Mouse (Mus musculus) ovary, adult 2 months (tissue): ENCODE measurements around the gene Gtse1. TPM values are rescaled to one million over a fixed set of nuclear protein-coding genes. Genes with fewer than 3 reads are reported as not detected.

ENCODE experiments used
- polyA plus RNA-seq: library from polyadenylated mRNA; depleted of rRNA; stranded (reverse); fragments of >200 nt; gene quantifications from 2 replicates; pipeline ENCODE4 v1.2.3, GENCODE M21; 2012; rRNA removed

Gene Gtse1
- polyA plus RNA-seq = 10.4 and 12.8 TPM in 2 replicates

DNA sequence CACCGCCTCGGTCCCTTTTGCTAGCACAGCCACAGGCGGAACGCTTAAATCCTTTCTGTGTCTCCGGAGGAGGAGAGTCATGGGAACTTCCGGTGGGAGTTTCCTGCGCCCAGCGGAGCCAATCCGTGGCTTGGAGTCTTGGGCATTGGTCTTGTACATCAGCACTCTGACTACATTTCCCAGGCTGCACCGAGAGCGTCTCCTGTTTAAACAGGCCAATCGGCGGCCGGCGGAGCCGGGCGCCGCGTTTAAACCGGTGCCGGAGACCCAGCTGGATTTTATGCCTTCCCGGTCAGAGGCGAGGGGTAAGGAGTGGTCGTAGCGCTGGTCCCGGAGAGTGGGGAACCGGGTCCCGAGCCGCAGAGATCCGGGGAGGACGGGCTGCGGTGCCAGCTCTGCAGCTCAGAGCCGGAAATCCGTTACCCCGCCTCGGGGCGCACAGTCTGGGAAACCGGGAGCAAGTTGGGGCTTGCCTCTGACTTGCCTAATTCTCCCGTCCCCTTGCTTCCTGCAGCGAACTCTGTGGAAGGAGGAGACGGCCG lies at the start of gene Gtse1:
Gene Gtse1, plus strand, starts transcription at position 256 of the 542 bp plus-strand sequence.

DNA sequence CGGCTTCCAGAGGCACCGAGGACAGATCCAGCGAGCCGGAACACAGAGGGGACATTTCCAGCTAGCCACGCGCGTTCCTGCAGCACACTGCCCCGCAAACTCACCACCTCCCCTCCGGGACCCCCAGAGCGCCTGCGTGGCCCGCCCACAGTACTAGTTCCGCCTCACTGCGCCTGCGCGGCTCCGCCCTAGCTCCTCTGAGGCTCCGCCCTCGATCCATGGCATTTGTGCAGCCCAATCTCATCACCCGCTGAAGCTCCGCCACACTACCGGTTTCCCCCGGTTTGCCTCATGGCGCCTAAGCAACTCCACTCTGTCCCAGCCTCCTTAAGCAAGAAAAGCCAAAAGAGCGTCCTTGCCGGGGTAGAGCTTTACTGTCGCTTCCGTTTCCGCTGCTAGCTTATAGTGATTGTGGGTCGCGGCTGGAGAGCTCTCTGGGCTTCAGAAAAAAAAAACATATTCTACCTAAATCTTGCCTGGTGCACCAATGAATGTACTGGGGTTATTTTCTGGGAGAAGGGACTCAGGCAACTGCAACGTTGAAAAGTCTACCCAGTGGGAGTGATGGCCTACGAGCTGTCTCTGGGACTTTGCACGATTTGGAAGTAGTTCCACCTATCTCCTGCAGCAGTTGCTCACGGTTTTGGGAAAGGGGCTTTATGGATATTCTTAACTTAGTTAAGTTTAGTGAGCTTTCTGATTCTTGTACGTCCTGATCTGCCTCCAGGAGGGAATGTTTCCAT lies 47.8 kb upstream of the Gtse1 start, which contains the start of gene Cdpf1:
Gene Cdpf1, minus strand, starts transcription at position 163 of the 743 bp plus-strand sequence.

DNA sequence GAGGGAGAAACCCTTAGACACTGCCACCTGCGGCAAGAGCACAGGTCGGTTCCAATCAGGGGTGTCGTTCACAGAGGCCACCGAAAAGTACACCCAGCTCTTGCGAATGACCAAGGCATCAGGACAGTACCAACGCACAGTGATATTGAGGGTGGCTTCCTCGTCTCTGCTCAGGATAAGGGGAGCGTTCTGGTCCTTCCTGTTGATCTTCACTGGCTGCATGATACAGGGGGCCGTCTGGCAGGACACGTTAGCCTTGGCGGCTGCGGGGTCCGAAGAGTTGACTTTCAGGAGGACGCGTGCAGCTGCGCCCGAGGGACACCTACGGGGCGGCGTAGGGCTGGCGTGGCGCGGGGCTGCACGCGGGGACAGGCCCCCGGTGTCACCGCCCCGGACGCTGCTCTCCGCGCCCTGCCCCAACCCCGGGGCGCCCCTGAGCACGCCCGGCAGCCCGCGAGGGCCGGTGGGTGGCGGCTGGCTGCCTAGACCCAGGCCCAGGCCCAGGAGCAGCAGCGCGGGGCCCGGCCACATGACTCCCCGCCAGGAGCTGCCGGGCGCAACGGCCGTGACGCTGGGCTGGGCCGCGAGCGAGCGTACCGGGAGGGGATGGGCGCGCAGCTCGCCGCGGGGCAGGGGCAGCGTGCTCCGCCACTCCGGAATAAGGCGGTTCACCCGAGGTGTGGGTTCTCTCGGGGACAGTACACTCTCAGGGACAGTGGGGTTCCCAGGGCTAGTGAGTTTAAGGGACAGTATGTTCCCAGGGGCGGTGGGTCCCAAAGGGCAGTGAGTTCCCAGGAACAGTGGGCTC lies 38.1 kb upstream of the Gtse1 start, which contains the start of gene Pkdrej:
Gene Pkdrej, minus strand, starts transcription at position 532 of the 808 bp plus-strand sequence.

DNA sequence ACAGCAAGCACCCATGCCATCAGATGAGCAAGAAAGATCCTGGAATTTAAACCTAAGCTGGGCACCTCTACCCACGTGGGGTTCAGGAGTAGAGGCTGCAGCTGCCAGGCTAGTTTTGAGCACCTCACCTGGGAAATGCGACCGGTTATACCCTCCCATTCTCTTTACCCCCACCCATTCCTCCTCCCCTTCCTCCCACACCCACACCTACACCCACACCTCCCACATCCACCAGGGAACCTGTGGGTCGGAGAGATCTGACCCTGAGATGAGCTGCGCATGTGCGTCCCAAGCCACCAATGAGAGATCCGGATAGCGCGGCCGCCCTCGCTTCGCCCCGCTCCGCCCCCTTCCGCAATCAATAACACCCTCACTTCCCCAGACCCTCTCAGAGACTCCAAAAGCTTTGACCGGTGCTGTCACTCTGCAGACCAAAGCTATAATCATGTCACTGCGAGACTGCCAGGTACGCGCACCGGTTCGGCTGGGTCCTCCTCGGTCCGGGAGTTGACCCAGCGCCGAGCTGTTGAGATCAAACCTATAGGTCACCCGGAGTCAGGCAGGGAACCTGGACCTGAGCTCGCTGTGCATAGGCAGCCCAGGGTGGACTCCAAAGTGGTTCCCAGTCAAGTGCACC lies 27.5 kb upstream of the Gtse1 start, which contains the start of gene Ttc38:
Gene Ttc38, plus strand, starts transcription at position 353 of the 637 bp plus-strand sequence.

DNA sequence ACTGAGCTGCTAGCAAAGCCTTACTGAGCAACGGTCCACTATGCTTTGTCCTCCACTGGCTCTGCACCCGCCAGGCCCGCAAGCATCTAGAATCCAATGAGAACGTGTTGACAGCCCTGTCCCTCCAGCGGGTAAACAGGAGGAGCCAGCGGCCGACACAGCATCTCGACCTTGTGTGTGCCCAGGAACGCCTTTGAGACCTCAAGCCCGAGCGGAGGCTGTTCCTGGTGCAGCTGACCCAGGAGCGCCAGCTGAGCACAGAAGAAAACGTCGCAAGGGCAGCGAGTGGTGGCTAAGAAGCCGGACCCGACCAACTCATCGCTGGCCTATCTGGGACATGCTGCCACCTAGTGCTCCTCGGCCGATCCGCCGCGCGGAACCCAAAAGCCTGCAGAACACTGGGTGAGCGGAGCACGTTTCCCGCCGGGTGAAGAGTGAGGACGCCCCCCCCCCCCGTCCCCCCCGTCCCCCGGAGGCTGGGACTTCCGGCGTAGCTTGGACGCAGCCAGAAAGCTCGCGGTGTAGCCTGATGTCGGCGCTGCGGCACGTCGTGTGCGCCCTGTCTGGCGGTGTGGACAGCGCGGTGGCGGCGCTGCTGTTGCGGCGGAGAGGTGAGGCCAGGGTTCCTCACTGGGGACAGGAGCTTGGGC lies 19.4 kb downstream of the Gtse1 start, which contains the start of gene Trmu:
Gene Trmu, plus strand, starts transcription at position 465 of the 650 bp plus-strand sequence.

Other genes with a start within 250 kb of the Gtse1 start
- 5.0 and 7.0 TPM in 2 replicates for gene Ppara, start 124.8 kb upstream of the Gtse1 start, polyA plus RNA-seq
- gene Cdpf1, start 48.0 kb upstream of the Gtse1 start, polyA plus RNA-seq = 34.7 and 54.3 TPM in 2 replicates
- 0.31 and 0.42 TPM in 2 replicates for gene Pkdrej, start 38.0 kb upstream of the Gtse1 start, polyA plus RNA-seq
- gene Ttc38, start 27.4 kb upstream of the Gtse1 start, polyA plus RNA-seq = 5.3 and 7.0 TPM in 2 replicates
- gene Trmu, start 19.6 kb downstream of the Gtse1 start, polyA plus RNA-seq = 40.1 and 46.8 TPM in 2 replicates
- 30.3 and 37.2 TPM in 2 replicates for gene Celsr1, start 174.0 kb downstream of the Gtse1 start, polyA plus RNA-seq
- gene Gramd4, start 197.9 kb downstream of the Gtse1 start, polyA plus RNA-seq = 26.4 and 26.9 TPM in 2 replicates